Mouse (Mus musculus) urinary bladder, adult 18-20 months (tissue): Measurements from ENCODE around the gene Col23a1.

ENCODE experiments used
- DNase-seq, 2 experiments: peaks; one replicate each; pipeline ENCODE4 v3.0.0; 2022; ENCODE audit warnings: low spot score in 2 of 2, mixed read lengths in 2 of 2

The Col23a1 gene

GRCm38 (mm10) chr11:51431287-51431686, 141.6 kb downstream of the Col23a1 start:
- DNase-seq: no peak

GRCm38 (mm10) chr11:51431968-51432367, 142.2 kb downstream of the Col23a1 start:
- no peak for DNase-seq

- DNase-seq: no peak
These were observed 152.3 kb downstream of the Col23a1 start for GRCm38 (mm10) chr11:51442006-51442405.

- no peak for DNase-seq
These were observed 152.9 kb downstream of the Col23a1 start for GRCm38 (mm10) chr11:51442599-51442998.

GRCm38 (mm10) chr11:51443818-51444217, 154.1 kb downstream of the Col23a1 start:
- DNase-seq: no peak

GRCm38 (mm10) chr11:51444649-51445048, 154.9 kb downstream of the Col23a1 start:
- no peak for DNase-seq

- peak in 1 of 2 experiments; percentile 8 for DNase-seq
These were observed 157.1 kb downstream of the Col23a1 start for GRCm38 (mm10) chr11:51446711-51447425.

- no peak for DNase-seq
These were observed 158.5 kb downstream of the Col23a1 start for GRCm38 (mm10) chr11:51448256-51448655.

- no peak for DNase-seq
These were observed 159.0 kb downstream of the Col23a1 start for GRCm38 (mm10) chr11:51448680-51449079.

- no peak for DNase-seq
These were observed 160.2 kb downstream of the Col23a1 start for GRCm38 (mm10) chr11:51449881-51450280.

GRCm38 (mm10) chr11:51451281-51451680, 161.6 kb downstream of the Col23a1 start:
- no peak for DNase-seq

- DNase-seq: no peak
These were observed 162.2 kb downstream of the Col23a1 start for GRCm38 (mm10) chr11:51451925-51452324.

GRCm38 (mm10) chr11:51453742-51454141, 164.0 kb downstream of the Col23a1 start:
- no peak for DNase-seq

GRCm38 (mm10) chr11:51455501-51455900, 165.8 kb downstream of the Col23a1 start:
- no peak for DNase-seq

GRCm38 (mm10) chr11:51457624-51458023, 167.9 kb downstream of the Col23a1 start:
- no peak for DNase-seq

GRCm38 (mm10) chr11:51458649-51459048, 168.9 kb downstream of the Col23a1 start:
- DNase-seq: no peak

- no peak for DNase-seq
These were observed 169.9 kb downstream of the Col23a1 start for GRCm38 (mm10) chr11:51459569-51460043.

GRCm38 (mm10) chr11:51468737-51469136, 179.0 kb downstream of the Col23a1 start:
- no peak for DNase-seq

- no peak for DNase-seq
These were observed 179.7 kb downstream of the Col23a1 start for GRCm38 (mm10) chr11:51469341-51469831.

GRCm38 (mm10) chr11:51470383-51471144, 180.8 kb downstream of the Col23a1 start:
- no peak for DNase-seq

GRCm38 (mm10) chr11:51473686-51474085, 184.0 kb downstream of the Col23a1 start:
- no peak for DNase-seq

GRCm38 (mm10) chr11:51476543-51476942, 186.8 kb downstream of the Col23a1 start:
- no peak for DNase-seq

GRCm38 (mm10) chr11:51477571-51477970, 187.9 kb downstream of the Col23a1 start:
- DNase-seq: no peak
